Mouse (Mus musculus): ENCODE results near the gene Ss18l1. TPM values are rescaled to one million over a fixed set of nuclear protein-coding genes. Genes with fewer than 3 reads are reported as not detected.

The Ss18l1 gene
- polyA plus RNA-seq, 1 experiment = 1.6 TPM

DNA sequence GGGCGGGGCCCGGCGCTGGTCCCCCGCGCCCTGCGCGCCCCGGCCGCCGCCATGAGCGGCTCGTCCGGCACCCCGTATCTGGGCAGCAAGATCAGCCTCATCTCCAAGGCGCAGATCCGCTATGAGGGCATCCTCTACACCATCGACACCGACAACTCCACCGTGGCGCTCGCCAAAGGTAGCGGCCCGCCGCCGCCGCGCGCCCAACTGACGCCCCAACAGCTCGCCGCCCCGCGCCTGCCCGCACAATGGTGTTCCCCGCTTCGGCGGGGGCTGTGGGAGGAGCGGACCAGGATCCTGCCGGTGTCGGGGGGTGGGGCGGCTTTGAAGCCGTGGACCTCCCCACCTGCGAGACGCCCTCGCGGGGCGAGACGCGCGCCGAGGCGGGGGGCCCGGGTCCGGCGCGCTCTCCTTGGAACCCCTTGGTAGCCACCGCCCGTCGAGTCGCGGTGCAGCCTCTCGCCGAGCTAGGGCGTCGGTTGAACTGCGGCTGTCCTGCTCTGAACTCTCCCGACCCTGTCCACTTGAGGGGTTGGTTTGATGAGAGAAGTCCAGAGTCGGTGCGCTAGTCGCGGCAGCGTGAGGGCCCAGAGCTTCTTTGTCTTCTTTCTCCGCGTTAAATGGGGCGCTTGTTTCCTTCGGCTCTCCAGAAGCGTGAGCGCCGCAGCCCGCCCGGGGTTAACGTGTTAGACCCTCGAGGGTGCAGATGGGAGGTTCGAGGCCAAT, 17.0 kb upstream of the Ss18l1 start:
- Histone ChIP-seq H3K79me2 (ENCODE audit: control insufficient read depth, insufficient read depth) (peaks cover 36% of the 10 kb centered on the region), H3K4me2 (ENCODE audit: low read depth) (peak overlapping the region; percentile 93), H3ac (ENCODE audit: control insufficient read depth, insufficient read length) (peak overlapping the region; percentile 62), H3K4me3 (peak overlapping the region; percentile 73), H3K36me3 (ENCODE audit: control insufficient read depth, insufficient read depth) (peaks cover 9% of the 10 kb centered on the region), H3K27me3 (ENCODE audit: control insufficient read depth, insufficient read depth, insufficient read length) (peaks cover 13% of the 10 kb centered on the region)
- TF ChIP-seq TCF3 (IDR thresholded peaks at IDR 0.05; ENCODE audit: insufficient read length, low read depth) (no peak), POLR2A (IDR thresholded peaks at IDR 0.05; ENCODE audit: insufficient read length, low read depth) (no peak), CEBPB (IDR thresholded peaks at IDR 0.05; ENCODE audit: insufficient read depth, poor library complexity, severe bottlenecking) (no peak), SRF (IDR thresholded peaks at IDR 0.05; ENCODE audit: control insufficient read depth, insufficient read length, low read depth) (no peak), USF1 (IDR thresholded peaks at IDR 0.05; ENCODE audit: low read depth) (no peak), MAX (IDR thresholded peaks at IDR 0.05; ENCODE audit: low read depth) (no peak), E2F4 (IDR thresholded peaks at IDR 0.05; ENCODE audit: insufficient read depth) (no peak)

DNA sequence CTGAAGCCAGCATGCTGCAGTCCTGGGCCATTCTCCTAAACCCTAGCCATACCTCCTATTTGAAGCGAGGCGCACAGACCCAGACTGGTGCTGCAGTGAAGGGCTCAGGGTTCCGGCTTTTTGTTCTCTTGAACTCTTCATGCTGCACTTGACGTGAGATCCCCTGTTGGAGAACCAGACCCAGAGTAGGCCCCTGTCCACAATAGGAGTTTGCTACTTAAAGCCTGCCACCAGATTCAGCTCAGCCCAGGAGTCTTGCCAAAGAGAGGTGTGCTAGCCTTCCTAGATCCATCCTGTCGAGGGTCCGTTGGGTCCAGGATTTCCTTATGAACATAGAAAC, 16.5 kb upstream of the Ss18l1 start:
- Histone ChIP-seq H3K79me2 (ENCODE audit: control insufficient read depth, insufficient read depth) (peaks cover 41% of the 10 kb centered on the region), H3K4me2 (ENCODE audit: low read depth) (peak overlapping the region; percentile 93), H3K4me3 (peak overlapping the region; percentile 73), H3K27me3 (ENCODE audit: control insufficient read depth, insufficient read depth, insufficient read length) (peaks cover 11% of the 10 kb centered on the region), H3ac (ENCODE audit: control insufficient read depth, insufficient read length) (peak overlapping the region; percentile 62), H3K36me3 (ENCODE audit: control insufficient read depth, insufficient read depth) (peaks cover 9% of the 10 kb centered on the region)
- TF ChIP-seq POLR2AphosphoS2 (IDR thresholded peaks at IDR 0.05; ENCODE audit: insufficient read length, low read depth) (no peak), CEBPB (IDR thresholded peaks at IDR 0.05; ENCODE audit: insufficient read depth, poor library complexity, severe bottlenecking) (no peak), MAX (IDR thresholded peaks at IDR 0.05; ENCODE audit: low read depth) (no peak), E2F4 (IDR thresholded peaks at IDR 0.05; ENCODE audit: insufficient read depth) (no peak), MYOD1 (IDR thresholded peaks at IDR 0.05; ENCODE audit: control insufficient read depth in 1 of 3, insufficient read length in 2 of 3, low read depth in 2 of 3) (no peak), SRF (IDR thresholded peaks at IDR 0.05; ENCODE audit: control insufficient read depth, insufficient read length, low read depth) (no peak)

- no peaks in the 10 kb centered on the region for H3K27me3 ChIP-seq (ENCODE audit: control insufficient read depth, insufficient read depth, insufficient read length)
- H3K36me3 ChIP-seq (ENCODE audit: control insufficient read depth, insufficient read depth) = peaks cover 20% of the 10 kb centered on the region
- no peak overlapping the region for H3ac ChIP-seq (ENCODE audit: control insufficient read depth, insufficient read length)
- no peak for TF ChIP-seq TCF12 (IDR thresholded peaks at IDR 0.05; ENCODE audit: insufficient read depth, poor library complexity, severe bottlenecking)
- TF ChIP-seq E2F4 (IDR thresholded peaks at IDR 0.05; ENCODE audit: insufficient read depth) = no peak
- TF ChIP-seq SRF (IDR thresholded peaks at IDR 0.05; ENCODE audit: control insufficient read depth, insufficient read length, low read depth) = no peak
- no peak for TF ChIP-seq POLR2AphosphoS2 (IDR thresholded peaks at IDR 0.05; ENCODE audit: insufficient read length, low read depth)
- TF ChIP-seq TCF3 (IDR thresholded peaks at IDR 0.05; ENCODE audit: insufficient read length, low read depth) = no peak
- no peak for TF ChIP-seq MYOD1 (IDR thresholded peaks at IDR 0.05; ENCODE audit: control insufficient read depth in 1 of 3, insufficient read length in 2 of 3, low read depth in 2 of 3)
- no peak for TF ChIP-seq POLR2A (IDR thresholded peaks at IDR 0.05; ENCODE audit: insufficient read length, low read depth)
- TF ChIP-seq MAX (IDR thresholded peaks at IDR 0.05; ENCODE audit: low read depth) = no peak
- TF ChIP-seq REST (IDR thresholded peaks at IDR 0.05; ENCODE audit: insufficient read depth, insufficient read length) = no peak
- TF ChIP-seq MYOG (IDR thresholded peaks at IDR 0.05; ENCODE audit: control insufficient read depth in 1 of 3, insufficient read depth in 1 of 3, insufficient read length in 2 of 3, low read depth in 2 of 3) = no peak
- TF ChIP-seq CEBPB (IDR thresholded peaks at IDR 0.05; ENCODE audit: insufficient read depth, poor library complexity, severe bottlenecking) = no peak
- no peak for TF ChIP-seq USF1 (IDR thresholded peaks at IDR 0.05; ENCODE audit: low read depth)
- peaks cover 41% of the 10 kb centered on the region for H3K79me2 ChIP-seq (ENCODE audit: control insufficient read depth, insufficient read depth)
- H3K4me3 ChIP-seq = peak overlapping the region; percentile 73
- H3K4me2 ChIP-seq (ENCODE audit: low read depth) = peak overlapping the region; percentile 93
These were observed 14.5 kb upstream of the Ss18l1 start for GRCm38 (mm10) chr2:180027768-180028167.

- Histone ChIP-seq H3K4me3 (no peak overlapping the region), H3K79me2 (ENCODE audit: control insufficient read depth, insufficient read depth) (peaks cover 31% of the 10 kb centered on the region), H3K36me3 (ENCODE audit: control insufficient read depth, insufficient read depth) (peaks cover 50% of the 10 kb centered on the region), H3K4me2 (ENCODE audit: low read depth) (no peak overlapping the region), H3ac (ENCODE audit: control insufficient read depth, insufficient read length) (no peak overlapping the region), H3K27me3 (ENCODE audit: control insufficient read depth, insufficient read depth, insufficient read length) (no peaks in the 10 kb centered on the region)
- TF ChIP-seq POLR2A (IDR thresholded peaks at IDR 0.05; ENCODE audit: insufficient read length, low read depth) (no peak), MAX (IDR thresholded peaks at IDR 0.05; ENCODE audit: low read depth) (no peak), CEBPB (IDR thresholded peaks at IDR 0.05; ENCODE audit: insufficient read depth, poor library complexity, severe bottlenecking) (no peak), MYOD1 (IDR thresholded peaks at IDR 0.05; ENCODE audit: control insufficient read depth in 1 of 3, insufficient read length in 2 of 3, low read depth in 2 of 3) (no peak), REST (IDR thresholded peaks at IDR 0.05; ENCODE audit: insufficient read depth, insufficient read length) (no peak)
These were observed 11.0 kb upstream of the Ss18l1 start for GRCm38 (mm10) chr2:180031270-180031669.

GRCm38 (mm10) chr2:180032925-180033324, 9.4 kb upstream of the Ss18l1 start:
- Histone ChIP-seq H3K79me2 (ENCODE audit: control insufficient read depth, insufficient read depth) (peaks cover 20% of the 10 kb centered on the region), H3ac (ENCODE audit: control insufficient read depth, insufficient read length) (no peak overlapping the region), H3K36me3 (ENCODE audit: control insufficient read depth, insufficient read depth) (peaks cover 59% of the 10 kb centered on the region), H3K4me2 (ENCODE audit: low read depth) (peak overlapping the region; percentile 33), H3K27me3 (ENCODE audit: control insufficient read depth, insufficient read depth, insufficient read length) (no peaks in the 10 kb centered on the region), H3K4me3 (no peak overlapping the region)
- TF ChIP-seq TCF12 (IDR thresholded peaks at IDR 0.05; ENCODE audit: insufficient read depth, poor library complexity, severe bottlenecking) (no peak), MYOG (IDR thresholded peaks at IDR 0.05; ENCODE audit: control insufficient read depth in 1 of 3, insufficient read depth in 1 of 3, insufficient read length in 2 of 3, low read depth in 2 of 3) (no peak), CEBPB (IDR thresholded peaks at IDR 0.05; ENCODE audit: insufficient read depth, poor library complexity, severe bottlenecking) (no peak), POLR2A (IDR thresholded peaks at IDR 0.05; ENCODE audit: insufficient read length, low read depth) (no peak), MAX (IDR thresholded peaks at IDR 0.05; ENCODE audit: low read depth) (no peak), POLR2AphosphoS2 (IDR thresholded peaks at IDR 0.05; ENCODE audit: insufficient read length, low read depth) (no peak), MYOD1 (IDR thresholded peaks at IDR 0.05; ENCODE audit: control insufficient read depth in 1 of 3, insufficient read length in 2 of 3, low read depth in 2 of 3) (no peak), USF1 (IDR thresholded peaks at IDR 0.05; ENCODE audit: low read depth) (no peak), TCF3 (IDR thresholded peaks at IDR 0.05; ENCODE audit: insufficient read length, low read depth) (no peak), E2F4 (IDR thresholded peaks at IDR 0.05; ENCODE audit: insufficient read depth) (no peak), SRF (IDR thresholded peaks at IDR 0.05; ENCODE audit: control insufficient read depth, insufficient read length, low read depth) (no peak), REST (IDR thresholded peaks at IDR 0.05; ENCODE audit: insufficient read depth, insufficient read length) (no peak)

Data from myocyte (in vitro differentiated cells).